Mouse (Mus musculus) urinary bladder, postnatal 10 days (tissue): ENCODE results near the gene Trim43b.
"Not testable (repeated sequence)": the region's sequence is repeated elsewhere in the genome, so short reads cannot be mapped to it uniquely, and the experiment has no call there.

Experiments
- DNase-seq: peaks from one replicate; pipeline ENCODE4 v3.0.0; 2022; ENCODE audit warnings: low spot score

Gene Trim43b

GRCm38 (mm10) chr9:89092735-89093134, at the start of gene Trim43b:
Gene Trim43b, minus strand, starts transcription at chr9:89092835.
- not testable (repeated sequence) for DNase-seq

GRCm38 (mm10) chr9:89104576-89104975, 11.9 kb upstream of the Trim43b start:
- not testable (repeated sequence) for DNase-seq

GRCm38 (mm10) chr9:89086746-89087145, 5.9 kb downstream of the Trim43b start:
- not testable (repeated sequence) for DNase-seq

GRCm38 (mm10) chr9:89079637-89080036, 13.0 kb downstream of the Trim43b start:
- not testable (repeated sequence) for DNase-seq

GRCm38 (mm10) chr9:89076508-89076907, 16.1 kb downstream of the Trim43b start:
- not testable (repeated sequence) for DNase-seq

GRCm38 (mm10) chr9:89067143-89067501, 25.5 kb downstream of the Trim43b start:
- not testable (repeated sequence) for DNase-seq

- DNase-seq, result peak; percentile 22
Measured at GRCm38 (mm10) chr9:89066378-89067142, 26.1 kb downstream of the Trim43b start.
